Mouse (Mus musculus): ENCODE data around the gene Efcab11.

The Efcab11 gene

GRCm38 (mm10) chr12:99669976-99670761 lies 214.1 kb downstream of the Efcab11 start:
- no peak for DNase-seq

DNA sequence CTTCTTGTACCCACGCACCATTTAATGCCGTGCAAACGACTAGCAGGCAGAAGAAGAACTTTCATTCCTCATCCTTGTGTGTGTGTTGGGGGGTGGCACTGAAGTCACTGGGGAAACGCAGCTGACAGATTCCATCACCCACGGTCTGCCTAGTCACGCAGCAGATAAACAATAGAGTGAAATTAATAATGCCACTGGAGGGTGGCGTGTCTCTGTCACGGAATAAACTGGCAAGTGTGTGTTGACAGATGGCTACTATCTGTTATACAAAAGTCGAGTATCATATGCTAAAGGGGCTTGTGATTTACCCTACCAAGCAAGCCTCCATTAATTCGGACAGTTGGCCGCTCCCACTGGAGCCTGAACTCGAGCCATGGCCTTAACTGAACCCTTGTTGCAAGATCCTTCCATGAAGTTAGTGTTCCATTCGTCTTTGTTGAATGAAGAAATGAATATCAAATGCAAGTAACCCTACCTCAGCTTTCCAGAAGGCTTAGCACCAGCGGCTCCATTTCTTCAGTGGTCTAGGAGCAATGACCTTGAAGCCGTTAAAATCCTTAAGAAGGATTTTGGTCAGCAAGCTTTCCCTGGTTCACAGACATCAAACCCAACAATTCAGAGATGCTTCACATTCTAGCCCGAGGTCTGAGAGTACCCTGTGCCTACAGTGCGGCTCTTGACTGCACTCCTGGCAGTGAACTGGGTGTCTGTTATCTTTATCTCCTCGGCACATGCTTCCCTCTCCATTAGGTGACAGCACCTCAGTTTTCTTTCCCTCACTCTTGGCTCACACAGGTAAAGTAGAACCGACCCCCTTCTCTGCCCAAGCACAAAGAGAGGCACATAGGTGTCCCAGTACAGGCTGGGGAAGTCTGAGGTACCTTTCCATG lies 229.0 kb downstream of the Efcab11 start:
- no peak for DNase-seq

DNA sequence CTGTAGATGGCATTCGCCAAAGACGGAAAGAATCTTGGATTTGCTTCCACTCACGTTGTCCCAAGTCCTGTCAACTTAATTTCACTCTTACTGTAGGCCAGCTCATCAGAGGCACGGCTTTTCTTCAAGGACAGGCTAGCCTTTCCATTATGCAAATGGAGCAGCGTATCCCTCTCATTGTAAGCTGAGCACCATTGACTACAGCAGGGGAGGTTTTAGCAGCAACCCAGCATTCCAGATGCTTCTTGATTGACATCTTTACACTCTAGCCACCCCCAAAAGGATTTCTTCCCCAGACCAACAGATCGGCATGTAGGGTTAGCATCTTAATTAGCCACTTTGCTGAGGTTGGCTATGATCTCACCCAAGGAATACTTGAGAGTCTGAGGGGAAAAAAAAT lies 231.8 kb downstream of the Efcab11 start:
- no peak for DNase-seq

- no peak for DNase-seq
Observed at GRCm38 (mm10) chr12:99649732-99650131, 234.5 kb downstream of the Efcab11 start.

DNA sequence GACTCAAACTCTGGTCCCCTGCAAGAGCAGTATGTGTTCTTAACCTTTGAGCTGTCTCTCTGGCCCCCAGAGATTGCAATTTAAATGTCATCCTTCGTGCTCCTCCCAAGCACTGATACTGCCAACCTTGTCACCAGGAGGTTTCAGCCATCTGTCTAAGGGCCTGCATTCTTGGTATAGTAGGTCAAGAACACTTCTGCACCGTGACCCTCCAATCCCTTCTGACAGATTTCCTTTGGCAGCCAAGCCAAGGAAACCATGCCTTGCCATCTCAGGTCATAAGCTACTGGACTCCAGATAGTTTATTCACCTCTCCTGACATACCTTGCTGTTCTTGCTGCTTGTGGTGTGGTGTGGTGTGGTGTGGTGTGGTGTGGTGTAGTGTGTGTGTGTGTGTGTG lies 235.5 kb downstream of the Efcab11 start:
- DNase-seq, result no peak

GRCm38 (mm10) chr12:99646556-99647354 lies 237.5 kb downstream of the Efcab11 start:
- DNase-seq, result no peak

- DNase-seq, result peak; percentile 16
Observed at GRCm38 (mm10) chr12:99645418-99645817, 238.8 kb downstream of the Efcab11 start.

GRCm38 (mm10) chr12:99644966-99645365 lies 239.3 kb downstream of the Efcab11 start:
- no peak for DNase-seq
